Mouse (Mus musculus): ENCODE data around the gene Alpl. TPM values are rescaled to one million over a fixed set of nuclear protein-coding genes. Genes with fewer than 3 reads are reported as not detected.

The Alpl gene
- total RNA-seq, 1 experiment from 2014 or later = not detected

DNA sequence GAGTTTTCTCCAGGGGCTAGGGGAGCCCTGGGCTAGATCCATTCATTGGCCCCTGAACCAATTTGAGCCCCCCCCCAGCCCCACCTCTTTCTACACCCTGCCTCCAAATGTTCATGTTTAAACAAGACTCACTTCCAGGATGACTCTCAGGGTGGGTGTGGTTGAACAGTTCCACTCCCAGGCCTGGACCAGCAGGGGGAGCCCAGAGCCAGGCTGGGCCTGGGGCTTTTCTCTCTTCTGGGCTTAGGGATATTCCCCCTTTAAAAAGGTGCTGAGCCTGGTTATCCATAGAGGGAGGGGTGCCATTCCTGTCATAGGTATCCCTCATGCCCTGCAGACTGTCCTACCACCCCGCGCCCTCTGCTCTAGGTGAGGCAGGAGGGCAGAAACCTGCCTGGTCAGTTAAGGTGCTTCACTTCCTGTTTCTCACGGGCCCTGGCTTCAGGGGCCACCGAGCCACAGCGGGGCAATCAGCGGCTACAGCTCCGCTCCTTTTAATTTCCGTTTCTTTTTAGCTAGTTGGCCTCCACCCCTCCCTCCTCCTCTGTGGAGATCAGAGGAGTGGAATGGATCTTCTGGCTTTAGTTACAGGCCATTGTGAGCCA, 82.1 kb downstream of the Alpl start:
- peak; percentile 43 to 51; a peak in 3 of 4 replicates for ATAC-seq (replicated peaks in 1 of 2; ENCODE audit: insufficient read depth in 1 of 2, low FRiP score in 2 of 2, low TSS enrichment in 1 of 2, low read depth in 1 of 2, poor library complexity in 2 of 2, severe bottlenecking in 2 of 2)

DNA sequence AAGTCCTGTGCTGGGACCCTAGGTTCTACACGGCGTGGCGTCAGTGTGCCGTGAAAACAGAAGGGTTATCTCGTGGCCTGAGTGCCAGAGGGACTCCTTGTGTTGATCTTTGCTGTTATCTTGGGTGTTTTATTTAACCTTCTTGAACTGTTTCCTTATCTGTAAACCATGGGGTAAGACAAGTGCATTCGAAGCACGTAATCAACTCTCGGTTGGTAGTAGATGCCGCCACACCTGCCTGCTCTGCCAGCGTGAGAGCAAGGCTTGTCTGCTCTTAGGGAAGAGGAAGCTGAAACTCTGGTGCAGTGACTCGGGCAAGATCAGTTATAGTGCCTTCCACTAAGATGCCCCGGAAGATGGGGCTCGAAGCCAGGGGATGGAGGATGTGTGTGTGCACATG, 83.2 kb downstream of the Alpl start:
- ATAC-seq (replicated peaks in 1 of 2; ENCODE audit: insufficient read depth in 1 of 2, low FRiP score in 2 of 2, low TSS enrichment in 1 of 2, low read depth in 1 of 2, poor library complexity in 2 of 2, severe bottlenecking in 2 of 2) = no peak

GRCm38 (mm10) chr4:137707216-137707990, 88.8 kb downstream of the Alpl start:
- ATAC-seq (replicated peaks in 1 of 2; ENCODE audit: insufficient read depth in 1 of 2, low FRiP score in 2 of 2, low TSS enrichment in 1 of 2, low read depth in 1 of 2, poor library complexity in 2 of 2, severe bottlenecking in 2 of 2) = peak; percentile 60 to 65

GRCm38 (mm10) chr4:137706510-137706909, 89.7 kb downstream of the Alpl start:
- ATAC-seq (replicated peaks in 1 of 2; ENCODE audit: insufficient read depth in 1 of 2, low FRiP score in 2 of 2, low TSS enrichment in 1 of 2, low read depth in 1 of 2, poor library complexity in 2 of 2, severe bottlenecking in 2 of 2) = no peak

DNA sequence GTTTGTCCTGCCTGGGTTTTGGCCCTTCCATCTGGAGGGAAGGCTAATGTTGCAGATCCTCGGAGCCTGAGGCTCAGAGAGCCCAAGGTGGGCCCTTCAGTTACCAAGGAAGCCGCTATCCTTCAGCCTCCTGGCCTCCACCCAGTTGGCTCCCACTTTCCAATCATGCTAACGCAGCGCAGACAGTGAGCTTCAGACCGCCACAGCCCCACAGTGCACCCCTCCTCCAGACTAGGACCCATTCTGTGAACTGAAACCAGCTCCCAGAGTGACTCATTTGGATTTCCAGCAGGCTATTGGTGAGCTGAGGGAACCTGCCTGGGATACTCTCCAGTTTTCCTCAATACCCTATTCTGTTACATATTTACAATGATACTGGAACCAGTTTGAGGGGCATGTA, 90.8 kb downstream of the Alpl start:
- ATAC-seq (replicated peaks in 1 of 2; ENCODE audit: insufficient read depth in 1 of 2, low FRiP score in 2 of 2, low TSS enrichment in 1 of 2, low read depth in 1 of 2, poor library complexity in 2 of 2, severe bottlenecking in 2 of 2) = no peak

DNA sequence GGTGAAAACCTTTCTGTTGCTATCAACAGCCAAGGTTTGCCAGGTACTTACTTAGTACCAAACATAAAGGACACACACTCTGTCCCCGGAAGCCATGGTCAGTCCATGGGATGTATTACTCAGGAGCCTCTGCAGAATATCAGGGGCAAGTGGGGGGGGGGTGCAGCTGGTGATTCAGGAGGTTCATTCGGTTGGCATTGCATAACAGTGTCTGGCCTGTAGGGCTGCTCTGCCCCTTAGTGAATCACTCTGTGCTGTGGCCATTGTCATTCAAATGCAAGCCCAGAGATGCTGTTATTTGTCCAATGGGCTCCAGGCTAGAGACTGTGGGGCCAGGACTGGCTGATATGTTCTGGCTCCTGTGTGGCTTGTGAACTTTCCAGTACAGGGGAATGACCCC, 91.6 kb downstream of the Alpl start:
- no peak for ATAC-seq (replicated peaks in 1 of 2; ENCODE audit: insufficient read depth in 1 of 2, low FRiP score in 2 of 2, low TSS enrichment in 1 of 2, low read depth in 1 of 2, poor library complexity in 2 of 2, severe bottlenecking in 2 of 2)

- no peak for ATAC-seq (replicated peaks in 1 of 2; ENCODE audit: insufficient read depth in 1 of 2, low FRiP score in 2 of 2, low TSS enrichment in 1 of 2, low read depth in 1 of 2, poor library complexity in 2 of 2, severe bottlenecking in 2 of 2)
Measured at GRCm38 (mm10) chr4:137703077-137703476, 93.1 kb downstream of the Alpl start.

DNA sequence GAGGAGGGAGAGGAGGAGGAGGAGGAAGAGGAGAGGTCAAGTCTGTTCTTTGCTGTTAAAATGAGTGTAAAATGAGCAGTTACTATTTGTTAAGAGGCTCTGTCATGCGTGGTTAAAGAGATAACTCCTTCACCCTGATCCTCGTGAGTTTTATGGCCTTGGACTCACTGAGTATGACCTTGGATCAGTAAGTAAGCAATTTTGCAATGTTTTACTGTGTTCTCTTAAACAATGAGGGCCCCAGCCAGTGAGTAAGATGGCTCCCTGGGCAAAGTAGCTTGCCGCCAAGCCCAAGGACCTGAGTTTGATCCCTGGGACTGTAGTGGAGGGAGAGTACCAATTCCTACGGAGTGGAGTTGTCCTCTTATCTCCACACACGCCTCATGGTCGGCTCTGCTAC, 95.2 kb downstream of the Alpl start:
- ATAC-seq (replicated peaks in 1 of 2; ENCODE audit: insufficient read depth in 1 of 2, low FRiP score in 2 of 2, low TSS enrichment in 1 of 2, low read depth in 1 of 2, poor library complexity in 2 of 2, severe bottlenecking in 2 of 2) = no peak

- ATAC-seq (replicated peaks in 1 of 2; ENCODE audit: insufficient read depth in 1 of 2, low FRiP score in 2 of 2, low TSS enrichment in 1 of 2, low read depth in 1 of 2, poor library complexity in 2 of 2, severe bottlenecking in 2 of 2) = no peak
Measured at GRCm38 (mm10) chr4:137699264-137700211, 96.6 kb downstream of the Alpl start.

- ATAC-seq (replicated peaks in 1 of 2; ENCODE audit: insufficient read depth in 1 of 2, low FRiP score in 2 of 2, low TSS enrichment in 1 of 2, low read depth in 1 of 2, poor library complexity in 2 of 2, severe bottlenecking in 2 of 2) = no peak; a peak in 1 of 4 replicates
Measured at GRCm38 (mm10) chr4:137698076-137698985, 97.9 kb downstream of the Alpl start.

DNA sequence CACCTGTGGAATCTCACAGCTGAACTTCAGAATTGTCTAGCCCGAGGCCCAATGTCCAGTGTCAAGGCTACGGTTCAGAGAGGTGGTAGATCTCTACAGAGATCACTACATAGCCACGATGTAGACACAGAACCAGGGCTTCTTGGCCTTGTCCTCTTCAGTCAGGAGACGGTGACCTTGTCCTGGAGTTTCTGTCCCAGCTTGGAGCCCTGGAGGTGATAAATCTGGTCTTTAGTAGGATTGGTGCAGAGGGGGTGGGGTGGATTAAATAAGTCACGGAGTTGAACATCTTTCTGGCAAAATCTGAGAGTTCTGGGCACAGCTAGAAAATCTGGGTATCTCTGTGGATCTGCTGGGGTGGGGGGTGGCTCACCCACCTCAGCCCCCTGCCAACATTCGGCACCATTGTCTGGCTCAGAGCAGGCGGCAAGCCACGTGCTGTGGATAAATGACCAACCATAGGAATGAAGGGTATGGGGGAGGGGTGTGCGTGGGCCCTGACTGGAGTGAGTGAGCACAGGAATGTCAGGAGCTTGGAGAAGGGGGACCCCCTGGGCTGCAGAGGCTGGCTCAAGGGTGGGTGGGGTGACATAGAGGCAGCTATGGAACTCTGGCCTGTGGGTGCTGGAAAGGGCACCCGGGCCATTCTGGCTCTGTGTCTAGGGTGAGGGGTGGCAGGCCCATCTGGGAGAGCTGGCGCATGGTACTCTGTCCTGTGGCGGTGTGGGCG, 98.9 kb downstream of the Alpl start:
- ATAC-seq (replicated peaks in 1 of 2; ENCODE audit: insufficient read depth in 1 of 2, low FRiP score in 2 of 2, low TSS enrichment in 1 of 2, low read depth in 1 of 2, poor library complexity in 2 of 2, severe bottlenecking in 2 of 2) = no peak

DNA sequence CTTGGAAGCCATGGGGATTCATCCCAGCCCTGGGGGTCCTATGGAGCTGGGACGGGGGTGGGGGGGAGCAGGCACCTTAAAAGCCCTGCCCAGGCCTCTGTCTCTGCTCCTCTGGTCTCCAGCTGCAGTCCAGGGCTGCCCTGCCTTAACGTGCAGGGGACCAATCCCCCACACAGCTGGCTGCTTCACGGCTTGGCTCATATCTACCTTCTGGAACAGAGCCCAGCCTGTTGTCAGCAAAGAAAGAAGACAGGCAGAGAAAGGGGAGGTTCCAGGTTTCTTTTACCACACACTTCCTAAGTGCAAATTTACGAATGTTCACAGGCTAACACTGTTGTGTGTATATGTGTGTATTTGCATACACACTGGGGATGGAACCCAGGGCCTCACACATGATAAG, 100.3 kb downstream of the Alpl start:
- no peak for ATAC-seq (replicated peaks in 1 of 2; ENCODE audit: insufficient read depth in 1 of 2, low FRiP score in 2 of 2, low TSS enrichment in 1 of 2, low read depth in 1 of 2, poor library complexity in 2 of 2, severe bottlenecking in 2 of 2)

DNA sequence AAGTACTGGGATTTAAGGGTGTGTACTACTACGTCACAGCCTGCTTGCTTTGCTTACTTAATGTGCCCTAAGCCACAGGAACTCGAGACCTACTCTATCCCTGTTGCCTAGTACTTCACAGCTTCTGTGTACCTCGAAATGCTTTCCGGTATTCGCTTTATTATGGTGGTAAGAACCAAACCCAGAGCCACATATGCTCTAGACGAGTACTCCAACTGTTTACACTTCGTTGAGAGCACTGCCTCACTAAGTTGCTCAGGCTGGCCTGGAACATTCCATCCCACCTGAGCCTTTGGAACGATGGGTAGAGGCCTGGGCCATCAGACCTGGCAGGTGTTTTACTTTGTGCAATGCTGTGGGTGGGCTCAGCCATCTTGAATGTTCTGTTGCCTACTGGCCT, 100.9 kb downstream of the Alpl start:
- ATAC-seq (replicated peaks in 1 of 2; ENCODE audit: insufficient read depth in 1 of 2, low FRiP score in 2 of 2, low TSS enrichment in 1 of 2, low read depth in 1 of 2, poor library complexity in 2 of 2, severe bottlenecking in 2 of 2) = no peak

DNA sequence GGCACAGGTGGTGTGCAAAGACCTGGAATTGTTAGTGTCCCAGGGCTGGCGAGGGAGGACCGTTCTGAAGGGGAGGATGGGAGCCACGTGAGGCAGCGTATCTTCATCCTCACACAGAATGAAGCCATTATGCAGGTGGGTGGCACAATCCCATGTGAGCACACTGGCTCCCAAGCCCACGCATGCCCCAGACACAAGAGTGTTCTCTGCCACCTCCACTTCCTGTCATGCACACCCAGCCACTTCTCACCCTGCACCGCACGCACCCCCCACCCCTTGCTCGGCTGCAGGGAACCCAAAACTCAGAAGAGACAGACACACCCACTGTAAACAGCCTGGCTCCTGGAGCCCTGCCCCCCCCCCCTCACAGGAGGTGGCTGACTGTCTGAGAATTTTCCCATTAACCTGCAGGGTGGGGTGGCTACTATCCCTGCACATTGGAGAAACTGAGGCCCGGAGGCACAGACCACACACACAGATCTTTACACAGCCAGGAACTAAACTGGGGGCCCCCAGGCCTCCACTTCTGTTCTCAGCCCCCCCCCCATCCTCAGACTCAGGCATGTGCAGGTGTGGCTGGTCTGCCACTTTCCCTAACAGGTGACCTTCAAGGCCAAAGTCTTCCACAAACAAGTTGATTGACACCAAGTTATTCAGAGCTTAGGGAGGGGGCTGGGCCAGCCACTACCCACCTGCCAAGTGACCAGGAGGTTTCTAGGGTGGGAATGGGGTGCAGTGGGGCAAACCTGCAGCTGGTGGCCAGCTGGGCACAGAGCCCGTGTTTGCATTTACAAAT, 103.9 kb downstream of the Alpl start:
- no peak for ATAC-seq (replicated peaks in 1 of 2; ENCODE audit: insufficient read depth in 1 of 2, low FRiP score in 2 of 2, low TSS enrichment in 1 of 2, low read depth in 1 of 2, poor library complexity in 2 of 2, severe bottlenecking in 2 of 2)

Data from hematopoietic stem cell, adult 5-6 weeks (primary cell).